Mouse (Mus musculus) MEL (cell line): ENCODE measurements at regions not wholly inside any gene's neighbourhood (a gene's known extent, or its start where the extent isn't known, plus 50 kb on each side); places are given as distances from the start of the nearest gene placed in this dataset.

ENCODE experiments used
- DNase-seq: peaks from one replicate; pipeline ENCODE4 v3.0.0; 2011; ENCODE audit warnings: low read depth, low spot score
- H3K27ac ChIP-seq: 2 replicates; pipeline ENCODE4 v1.5.1; 2012; ENCODE audit warnings: low read depth, mild to moderate bottlenecking, control low read depth, low read length, moderate library complexity; ENCODE audit not compliant: control insufficient read depth
- H3K27me3 ChIP-seq, 2 experiments: fragments of 150-350 bp in 1 of 2; sonication (generic) in 1 of 2; 2 replicates each; pipeline ENCODE4 v1.6.1; 2012; ENCODE audit warnings: low read length in 2 of 2, mild to moderate bottlenecking in 2 of 2, improper control_type of control experiment in 1 of 2, moderate library complexity in 1 of 2; ENCODE audit not compliant: insufficient read depth in 2 of 2, control insufficient read depth in 1 of 2
- H3K36me3 ChIP-seq, 2 experiments: 2 replicates each; pipeline ENCODE4 v1.6.1; 2012 to 2014; ENCODE audit warnings: low read length in 2 of 2, improper control_type of control experiment in 1 of 2, inconsistent platforms in 1 of 2, mild to moderate bottlenecking in 1 of 2; ENCODE audit not compliant: insufficient read depth in 2 of 2, control insufficient read depth in 1 of 2
- H3K4me1 ChIP-seq, 2 experiments: fragments of 150-350 bp in 1 of 2; sonication (generic) in 1 of 2; 2 replicates each; pipeline ENCODE4 v1.6.1; 2012; ENCODE audit warnings: low read length in 2 of 2, improper control_type of control experiment in 1 of 2, mild to moderate bottlenecking in 1 of 2; ENCODE audit not compliant: insufficient read depth in 2 of 2, control insufficient read depth in 1 of 2
- H3K4me3 ChIP-seq, 2 experiments: fragments of 150-350 bp in 1 of 2; sonication (generic) in 1 of 2; 2 replicates each; pipeline ENCODE4 v1.5.1; 2012; ENCODE audit warnings: low read depth in 2 of 2, low read length in 2 of 2, mild to moderate bottlenecking in 2 of 2, moderate library complexity in 2 of 2, control low read depth in 1 of 2, improper control_type of control experiment in 1 of 2; ENCODE audit not compliant: control insufficient read depth in 1 of 2, insufficient read depth in 1 of 2
- H3K79me2 ChIP-seq: 2 replicates; pipeline ENCODE4 v1.6.1; 2012; ENCODE audit warnings: mild to moderate bottlenecking, low read length, moderate library complexity; ENCODE audit not compliant: control insufficient read depth, poor library complexity, insufficient read depth
- H3K9ac ChIP-seq: 2 replicates; pipeline ENCODE4 v1.6.1; 2012; ENCODE audit warnings: low read depth, mild to moderate bottlenecking, control low read depth, low read length, moderate library complexity; ENCODE audit not compliant: control insufficient read depth, poor library complexity, severe bottlenecking
- H3K9me3 ChIP-seq: fragments of 150-350 bp; sonication (generic); replicated peaks from 2 replicates; pipeline ENCODE4 v1.6.1; 2012; ENCODE audit warnings: mild to moderate bottlenecking, low read length, improper control_type of control experiment, moderate library complexity; ENCODE audit not compliant: insufficient read depth
- CHD1 ChIP-seq: IDR thresholded peaks from 2 replicates; pipeline ENCODE4 v1.6.1; 2012; ENCODE audit warnings: low read depth, mild to moderate bottlenecking, inconsistent platforms, low read length, improper control_type of control experiment
- CHD2 ChIP-seq: IDR thresholded peaks from 2 replicates; pipeline ENCODE4 v1.6.1; 2011; ENCODE audit warnings: low read length, improper control_type of control experiment
- ETS1 ChIP-seq: IDR thresholded peaks from 2 replicates; pipeline ENCODE4 v1.6.1; 2012; ENCODE audit warnings: low read depth, mild to moderate bottlenecking, inconsistent platforms, low read length, improper control_type of control experiment, moderate library complexity
- KAT2A ChIP-seq: conservative IDR thresholded peaks from 2 replicates; pipeline ENCODE4 v1.6.1; 2012; ENCODE audit warnings: low read depth, low read length, improper control_type of control experiment, inconsistent platforms
- MAX ChIP-seq: IDR thresholded peaks from 2 replicates; pipeline ENCODE4 v1.6.1; 2011; ENCODE audit warnings: low read length, improper control_type of control experiment
- MAZ ChIP-seq: IDR thresholded peaks from 2 replicates; pipeline ENCODE4 v1.6.1; 2012; ENCODE audit warnings: low read depth, mild to moderate bottlenecking, inconsistent platforms, low read length, improper control_type of control experiment
- MEF2A ChIP-seq: IDR thresholded peaks from 2 replicates; pipeline ENCODE4 v1.6.1; 2014; ENCODE audit warnings: low read depth, mild to moderate bottlenecking, inconsistent platforms, low read length, improper control_type of control experiment; ENCODE audit not compliant: poor library complexity, insufficient replicate concordance, severe bottlenecking; ENCODE audit errors: extremely low read depth
- NELFE ChIP-seq: IDR thresholded peaks from 2 replicates; pipeline ENCODE4 v1.6.1; 2011; ENCODE audit warnings: low read depth, low read length, improper control_type of control experiment
- POLR2AphosphoS2 ChIP-seq: IDR thresholded peaks from 2 replicates; pipeline ENCODE4 v1.6.1; 2011; ENCODE audit warnings: low read length, improper control_type of control experiment
- POLR2AphosphoS5 ChIP-seq: IDR thresholded peaks from 2 replicates; pipeline ENCODE4 v1.6.1; 2012; ENCODE audit warnings: low read depth, borderline replicate concordance, mild to moderate bottlenecking, inconsistent platforms, low read length, moderate library complexity, mixed read lengths
- RAD21 ChIP-seq: IDR thresholded peaks from 2 replicates; pipeline ENCODE4 v1.6.1; 2011; ENCODE audit warnings: mild to moderate bottlenecking, low read depth, low read length, improper control_type of control experiment
- TAL1 ChIP-seq: IDR thresholded peaks from 2 replicates; pipeline ENCODE4 v1.6.1; 2012; ENCODE audit warnings: mild to moderate bottlenecking, inconsistent platforms, low read length, moderate library complexity, mixed read lengths
- TCF12 ChIP-seq: IDR thresholded peaks from 2 replicates; pipeline ENCODE4 v1.6.1; 2014; ENCODE audit warnings: low read depth, mild to moderate bottlenecking, inconsistent platforms, low read length, improper control_type of control experiment, moderate library complexity
- USF2 ChIP-seq, 2 experiments: IDR thresholded peaks; 2 replicates each; pipeline ENCODE4 v1.6.1; 2011 to 2012; ENCODE audit warnings: improper control_type of control experiment in 2 of 2, low read length in 2 of 2, borderline replicate concordance in 1 of 2, inconsistent platforms in 1 of 2, low read depth in 1 of 2, mild to moderate bottlenecking in 1 of 2; ENCODE audit not compliant: insufficient read depth in 1 of 2
- ZMIZ1 ChIP-seq: IDR thresholded peaks from 2 replicates; pipeline ENCODE4 v1.6.1; 2012; ENCODE audit warnings: low read depth, mild to moderate bottlenecking, inconsistent platforms, low read length, improper control_type of control experiment, moderate library complexity
- ZNF384 ChIP-seq: IDR thresholded peaks from 2 replicates; pipeline ENCODE4 v1.6.1; 2012; ENCODE audit warnings: low read depth, mild to moderate bottlenecking, inconsistent platforms, low read length, improper control_type of control experiment

DNA sequence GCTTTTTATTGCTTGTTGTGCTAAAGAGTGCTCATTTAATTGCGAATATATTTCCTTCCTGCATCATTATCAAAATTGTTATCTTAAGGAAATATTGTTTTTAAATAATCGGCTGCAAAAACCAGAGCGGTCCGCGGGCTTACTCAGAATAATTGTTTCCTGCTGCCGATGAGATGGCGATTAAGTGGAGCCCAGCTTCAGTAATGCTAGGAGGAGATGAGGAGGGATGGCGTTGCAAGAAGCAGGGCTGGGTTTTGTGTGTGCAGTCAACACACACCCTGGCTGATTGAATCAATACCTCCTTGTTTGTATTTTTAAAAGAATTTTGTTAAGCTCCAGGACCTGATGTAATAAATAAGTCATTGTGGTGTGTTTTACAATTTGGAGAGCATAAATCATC lies 331.2 kb downstream of the Setd4 start:
- no peaks in the 10 kb centered on the region for H3K36me3 ChIP-seq
- H3K79me2 ChIP-seq = no peaks in the 10 kb centered on the region
- no peak overlapping the region for H3K4me3 ChIP-seq
- peaks cover 6 to 20% of the 10 kb centered on the region in 2 experiments; a peak in 3 of 4 replicates for H3K27me3 ChIP-seq
- H3K4me1 ChIP-seq = no peaks in the 10 kb centered on the region
- H3K9ac ChIP-seq = no peak overlapping the region
- no peak for DNase-seq
- no peaks in the 10 kb centered on the region for H3K9me3 ChIP-seq
- H3K27ac ChIP-seq = no peak overlapping the region
- TF ChIP-seq ZNF384 (no peak), MEF2A (no peak), MAX (no peak), CHD1 (no peak), TCF12 (no peak), CHD2 (no peak)

DNA sequence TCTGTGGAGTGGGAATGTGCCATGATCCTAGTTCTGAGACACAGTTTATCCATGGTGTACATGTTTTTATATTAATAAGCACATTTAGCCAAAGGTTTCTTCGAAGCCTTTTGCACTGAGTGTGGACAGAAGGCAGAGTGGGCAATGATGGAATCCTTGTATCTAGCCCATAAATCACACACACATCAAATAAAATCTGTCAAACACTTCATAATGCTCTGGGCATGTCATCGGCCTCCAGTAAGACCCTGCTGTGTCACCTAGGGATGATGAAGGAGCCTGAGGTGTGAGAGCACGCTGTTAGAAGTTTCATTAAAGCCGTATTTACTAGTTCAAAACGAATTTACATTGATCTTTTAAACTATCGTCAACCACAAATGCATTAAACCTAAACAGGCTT lies 331.7 kb downstream of the Setd4 start:
- no peak for DNase-seq
- no peak overlapping the region for H3K9ac ChIP-seq
- no peaks in the 10 kb centered on the region for H3K9me3 ChIP-seq
- H3K4me3 ChIP-seq = no peak overlapping the region
- H3K4me1 ChIP-seq = no peaks in the 10 kb centered on the region
- H3K79me2 ChIP-seq = no peaks in the 10 kb centered on the region
- TF ChIP-seq POLR2AphosphoS5 (no peak), TAL1 (no peak), ZMIZ1 (no peak), MAZ (no peak), RAD21 (no peak), POLR2AphosphoS2 (no peak), NELFE (no peak), ETS1 (no peak), KAT2A (no peak)
- no peak overlapping the region for H3K27ac ChIP-seq
- peaks cover 6 to 20% of the 10 kb centered on the region in 2 experiments for H3K27me3 ChIP-seq
- H3K36me3 ChIP-seq = no peaks in the 10 kb centered on the region

DNA sequence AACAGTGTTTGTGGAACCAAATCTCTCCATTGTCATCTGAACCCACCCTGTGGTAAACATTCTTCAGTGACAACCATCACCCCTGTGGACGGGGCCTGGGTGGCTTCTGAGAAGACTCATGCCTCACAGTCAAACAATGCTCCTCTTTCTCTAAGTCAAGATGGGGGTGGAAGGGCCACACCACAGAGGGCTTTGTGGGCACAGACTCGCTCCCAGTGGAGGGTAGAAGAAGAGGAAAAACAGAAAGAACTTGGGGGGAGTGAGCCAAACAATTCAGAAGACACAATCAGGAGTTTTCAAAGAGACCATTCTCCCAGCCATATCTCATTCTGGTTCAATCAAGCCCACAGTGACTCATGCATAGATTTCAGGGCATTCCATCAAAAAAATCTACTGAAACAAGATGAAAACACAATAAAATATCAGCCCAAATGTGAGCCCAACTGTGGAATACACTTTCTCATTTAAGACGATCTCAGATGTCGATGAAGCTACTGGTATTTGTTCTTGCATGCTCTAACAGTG lies 339.7 kb downstream of the Setd4 start:
- Histone ChIP-seq H3K27ac (no peak overlapping the region), H3K4me3 (no peak overlapping the region), H3K36me3 (no peaks in the 10 kb centered on the region), H3K4me1 (no peaks in the 10 kb centered on the region), H3K9ac (no peak overlapping the region), H3K79me2 (no peaks in the 10 kb centered on the region), H3K9me3 (no peaks in the 10 kb centered on the region), H3K27me3 (no peaks in the 10 kb centered on the region; a peak in 2 of 4 replicates)
- DNase-seq = no peak
- TF ChIP-seq USF2 (IDR thresholded peaks at IDR 0.05; ENCODE audit: borderline replicate concordance in 1 of 2, insufficient read depth in 1 of 2, low read depth in 1 of 2, low read length in 2 of 2) (no peak), ZNF384 (no peak)
